Mouse (Mus musculus) heart, adult 11 months (tissue): ENCODE results near the gene Rgs7.

Experiments used
- DNase-seq: peaks from one replicate; pipeline ENCODE4 v3.0.0; 2022

The Rgs7 gene

DNA sequence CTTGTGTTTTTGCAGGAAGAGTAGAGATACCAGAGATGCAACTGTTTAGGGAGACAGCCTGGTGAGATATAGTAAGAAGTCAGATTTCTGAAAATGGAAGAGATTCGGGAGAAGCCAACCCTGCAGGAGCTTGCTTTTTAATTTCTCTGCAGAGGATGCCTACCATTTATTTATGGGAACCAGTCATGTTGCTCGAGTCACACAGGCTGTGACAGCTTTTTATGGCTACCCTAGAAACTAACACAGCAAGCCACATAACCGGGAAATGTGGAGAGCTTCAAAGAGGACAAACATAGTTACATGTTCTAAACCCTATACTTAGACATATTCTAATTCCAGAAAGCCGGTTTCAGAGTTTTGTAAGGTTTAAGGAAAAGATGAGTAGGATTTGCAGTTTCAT is 349.2 kb downstream of the Rgs7 start:
- DNase-seq = no peak

DNA sequence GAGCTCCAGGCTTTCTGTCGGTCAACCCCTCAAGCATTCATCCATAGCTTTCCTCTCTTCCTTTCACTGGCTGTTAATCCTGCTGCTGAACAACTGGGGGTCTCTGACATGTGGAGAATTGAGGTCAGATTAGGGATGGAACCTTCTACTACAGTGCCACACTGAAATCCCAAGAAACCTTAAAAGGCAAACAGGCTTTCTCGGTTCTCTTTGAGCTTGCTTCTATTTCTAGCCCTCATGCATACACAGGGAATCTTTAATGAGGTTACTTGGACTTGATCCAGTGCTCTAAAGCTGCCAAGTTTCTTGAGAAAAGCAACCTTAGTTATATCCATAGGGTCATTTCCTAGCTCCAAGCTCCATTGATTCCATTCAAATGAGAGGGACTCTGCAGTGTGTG is 363.8 kb downstream of the Rgs7 start:
- no peak for DNase-seq

DNA sequence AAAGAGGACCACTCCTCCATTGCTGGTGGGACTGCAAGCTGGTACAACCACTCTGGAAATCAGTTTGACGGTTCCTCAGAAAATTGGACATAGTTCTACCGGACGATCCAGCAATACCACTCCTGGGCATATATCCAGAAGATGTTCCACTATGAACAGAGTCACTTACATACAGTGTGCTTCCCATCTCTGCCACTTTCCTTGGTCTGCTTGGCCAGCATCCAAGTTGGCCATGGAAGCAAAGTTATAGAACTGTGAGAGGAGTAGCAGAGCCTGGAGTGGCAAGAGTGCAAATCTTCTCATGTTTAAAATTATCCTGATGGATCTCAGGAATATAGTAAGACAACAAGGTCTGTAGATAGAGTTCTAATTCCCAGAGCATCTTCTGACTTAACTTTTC is 367.9 kb downstream of the Rgs7 start:
- DNase-seq = no peak

DNA sequence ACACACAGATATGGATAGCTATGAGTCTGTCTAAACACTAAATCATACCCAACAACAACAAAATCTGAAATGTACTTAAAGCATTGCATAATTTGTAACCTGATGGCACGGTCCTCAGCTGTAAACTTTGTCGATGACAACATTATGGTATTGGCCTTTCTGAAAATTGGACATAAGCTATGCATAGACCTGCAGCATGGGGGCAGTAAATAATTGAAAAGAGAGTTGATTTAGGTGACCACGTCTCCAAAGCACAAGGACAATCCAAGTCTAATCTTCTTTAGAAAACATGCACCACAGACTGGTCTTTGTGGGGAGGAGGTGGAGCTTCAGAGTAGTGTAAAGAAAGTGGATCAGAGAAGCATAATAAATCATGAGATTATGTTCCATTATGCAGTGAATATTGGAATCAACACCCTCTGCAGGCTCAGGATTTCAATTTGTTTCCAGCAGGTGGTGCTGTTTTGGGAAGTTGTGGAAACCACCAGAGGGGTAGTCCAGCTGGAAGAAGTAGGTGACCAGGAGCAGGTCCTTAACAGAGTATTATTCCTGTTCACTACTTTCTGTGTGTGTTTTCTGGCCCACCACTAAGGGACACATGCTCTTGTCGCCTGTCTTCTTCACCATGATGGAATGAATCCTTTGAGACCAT is 373.3 kb downstream of the Rgs7 start:
- DNase-seq = no peak

DNA sequence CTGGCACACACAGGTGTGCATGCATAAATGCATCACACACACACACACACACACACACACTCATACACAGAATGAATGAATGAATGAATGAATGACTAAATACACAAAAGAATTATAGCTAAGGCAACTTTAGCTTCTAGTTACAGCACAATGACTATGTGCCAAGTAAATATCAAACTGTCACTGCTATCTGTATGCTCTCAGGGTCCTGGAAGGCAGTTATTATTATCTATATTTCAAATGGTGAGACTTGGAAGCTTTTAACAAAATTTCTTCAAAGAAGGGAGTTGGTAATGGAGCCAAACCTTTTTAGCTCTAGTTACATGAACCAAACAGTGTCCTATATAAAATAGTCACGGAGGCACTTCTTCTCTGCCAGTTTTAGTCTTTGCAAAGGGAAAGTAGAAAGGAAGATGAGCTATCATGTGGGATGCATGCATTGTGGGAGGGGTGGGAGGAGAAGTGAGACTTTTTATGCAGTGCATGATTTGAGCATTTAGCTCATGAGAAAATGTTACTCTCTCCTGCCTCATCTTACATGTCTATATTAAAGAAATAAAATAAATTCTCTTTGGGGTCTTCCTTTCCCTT is 383.9 kb downstream of the Rgs7 start:
- no peak for DNase-seq

DNA sequence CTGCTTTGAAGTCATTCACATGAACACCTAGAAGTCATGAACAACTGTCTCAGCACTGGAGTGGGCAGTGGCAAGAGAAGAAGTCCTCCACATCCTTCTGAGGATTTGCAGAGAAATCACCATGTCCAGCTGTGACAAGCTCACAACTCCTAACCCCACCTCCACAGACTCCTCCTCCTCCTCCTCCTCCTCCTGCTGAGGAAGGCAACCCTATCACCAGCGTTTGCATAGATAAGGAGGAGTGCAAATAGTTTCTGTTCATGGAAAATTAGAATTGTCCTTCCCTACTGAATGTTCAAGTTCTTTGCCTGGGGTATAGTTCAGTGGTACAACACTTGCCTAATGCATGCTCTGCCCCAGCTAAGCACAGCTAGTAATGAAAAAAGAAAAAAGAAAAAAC is 386.0 kb downstream of the Rgs7 start:
- DNase-seq = no peak

DNA sequence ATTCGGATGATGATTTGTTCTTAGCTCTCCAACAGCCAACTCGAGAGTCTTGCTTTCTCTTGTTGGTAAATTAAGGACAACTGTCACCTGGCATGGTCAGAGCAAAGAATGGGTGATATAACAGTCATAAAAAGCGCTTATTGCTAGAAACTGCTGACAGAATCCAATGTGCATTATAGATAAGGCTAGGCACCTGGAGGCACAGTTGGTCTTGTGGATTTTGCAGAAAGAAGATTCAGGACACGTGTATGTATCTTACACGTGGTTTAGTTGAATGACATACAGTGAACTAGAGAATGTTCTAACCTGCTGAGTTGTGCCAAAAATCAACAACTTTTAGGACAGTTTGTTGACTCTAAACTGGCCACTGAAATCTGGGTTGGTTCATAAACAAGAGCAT is 386.9 kb downstream of the Rgs7 start:
- DNase-seq = no peak

DNA sequence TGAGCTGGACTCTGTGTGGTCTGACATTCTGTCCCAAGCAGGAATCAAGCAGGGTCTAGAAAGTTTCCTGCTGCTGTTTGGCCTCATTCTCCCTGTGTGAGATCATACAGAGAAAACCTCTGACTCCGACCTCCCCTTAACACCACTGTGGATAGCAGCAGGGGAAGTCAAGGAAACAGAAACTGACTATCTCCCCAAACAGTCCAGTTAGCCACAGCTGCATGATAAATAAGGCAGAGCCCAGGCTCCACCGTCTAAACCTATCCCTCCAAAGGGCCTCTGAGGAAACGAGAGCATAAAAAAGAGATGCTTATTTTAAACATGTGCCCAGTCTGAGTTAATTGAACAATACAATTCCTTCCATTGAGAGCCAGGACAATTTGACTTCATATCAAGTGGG is 395.3 kb downstream of the Rgs7 start:
- no peak for DNase-seq

DNA sequence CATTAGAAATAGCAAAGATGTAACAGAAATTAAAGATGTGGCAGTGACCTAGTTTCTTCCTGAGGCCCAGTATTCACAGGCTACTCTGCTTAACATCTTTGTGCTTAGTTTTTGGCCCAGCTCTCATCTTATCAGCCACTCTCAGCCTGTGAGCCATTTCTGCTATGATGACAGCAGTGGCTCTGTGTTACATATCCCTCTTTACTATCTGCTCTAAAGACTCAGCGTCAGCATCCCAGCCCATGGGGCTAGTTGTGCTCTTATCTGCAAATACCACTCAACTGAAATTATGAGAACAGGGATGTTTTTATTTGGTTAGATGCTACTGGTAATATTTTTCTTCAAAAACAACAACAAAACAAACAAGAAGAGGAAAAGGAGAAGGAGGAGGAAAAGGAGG is 410.2 kb downstream of the Rgs7 start:
- DNase-seq = peak; percentile 72

DNA sequence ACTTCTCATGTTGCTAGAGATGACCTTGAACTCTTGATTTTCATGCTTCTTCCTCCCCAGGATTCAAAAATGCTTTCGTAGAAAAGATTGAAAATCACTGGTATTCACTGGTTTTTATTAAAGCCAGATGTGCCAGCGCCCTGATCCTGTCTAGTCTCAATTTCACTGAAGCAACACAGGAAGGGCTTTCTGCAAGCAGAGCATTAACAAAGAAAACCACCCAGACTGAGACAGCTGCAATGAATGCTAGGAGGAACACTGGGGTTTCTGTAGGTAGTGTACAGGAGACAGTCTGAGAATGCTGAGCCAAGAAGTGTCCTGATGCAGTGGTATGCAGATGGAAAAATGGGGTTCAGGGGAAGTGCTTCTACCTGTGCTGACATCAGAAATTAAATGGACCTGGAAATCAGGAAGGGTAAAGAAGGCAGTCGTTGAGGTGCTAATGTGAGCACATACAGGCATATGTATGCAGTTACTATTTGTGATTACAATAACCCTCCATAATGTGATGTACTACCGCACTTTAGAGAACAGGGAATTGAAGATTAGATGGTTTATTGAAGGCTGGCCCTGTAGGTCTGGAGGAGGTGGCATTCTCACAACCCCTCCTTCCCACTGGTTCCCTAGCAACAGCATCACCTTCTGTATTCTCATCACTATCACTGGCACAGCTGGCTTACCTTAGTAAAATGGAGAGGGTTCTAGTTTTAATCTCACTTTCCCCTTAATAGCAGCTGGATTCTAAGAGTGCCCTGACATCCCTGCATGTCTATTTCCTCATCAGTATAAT is 412.3 kb downstream of the Rgs7 start:
- DNase-seq = peak; percentile 61

DNA sequence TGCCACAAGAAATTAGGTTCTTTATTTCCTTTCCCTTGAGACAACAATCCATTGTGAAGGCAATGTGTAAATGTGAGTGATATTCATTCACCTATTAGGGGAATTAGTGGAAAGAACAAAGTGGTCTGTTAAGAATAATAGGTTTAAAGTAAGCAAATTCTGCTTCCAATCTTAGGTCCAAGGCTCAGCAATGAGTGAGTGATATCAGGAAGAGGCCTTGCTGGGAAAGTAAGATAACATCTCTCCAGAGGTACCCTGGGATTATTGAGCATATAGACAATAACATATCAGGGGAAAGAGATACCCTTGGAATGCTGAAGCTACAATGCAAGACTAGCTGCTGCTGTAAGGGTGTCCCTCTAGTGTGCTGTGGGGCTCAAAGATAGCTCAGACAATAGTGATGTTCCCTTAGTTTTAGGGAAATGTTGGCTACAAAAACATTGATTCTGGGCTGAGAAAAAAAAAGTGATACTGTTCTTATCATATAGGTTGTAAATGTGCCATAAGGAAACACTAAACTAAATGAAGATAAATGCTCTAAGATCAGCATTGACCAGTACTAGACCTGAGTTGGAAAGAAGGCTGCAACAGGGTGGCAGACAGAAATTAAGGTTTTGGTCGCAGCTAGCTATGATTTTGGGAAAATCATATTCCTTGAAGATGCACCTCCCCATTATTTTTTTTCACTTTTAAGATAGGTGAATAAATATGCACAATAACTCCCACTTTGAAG is 418.6 kb downstream of the Rgs7 start:
- DNase-seq = no peak

DNA sequence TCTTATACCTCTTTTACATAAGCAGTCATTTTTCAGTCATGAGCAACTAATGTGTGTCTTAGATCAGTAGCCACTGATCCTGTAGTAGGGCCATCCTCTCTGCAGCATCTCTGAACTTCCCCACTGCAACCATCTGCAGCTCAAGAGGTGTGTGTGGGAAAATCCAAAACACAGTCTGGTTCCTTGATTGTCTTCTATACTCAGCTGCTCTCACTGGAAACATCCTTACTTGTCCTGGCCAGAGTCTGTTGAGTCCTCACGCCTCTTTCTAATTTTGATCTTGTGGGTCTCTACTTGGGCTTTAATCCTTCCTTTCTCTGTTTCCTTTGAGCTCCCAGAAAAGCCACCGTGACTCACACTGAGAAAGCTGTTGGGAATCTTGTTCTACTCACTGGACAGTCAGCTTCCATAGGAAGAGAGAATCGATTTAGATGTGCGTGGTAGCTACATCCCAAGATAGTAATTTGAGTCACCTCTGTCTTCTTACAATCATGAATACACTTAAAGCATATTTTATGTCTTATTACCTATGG is 422.5 kb downstream of the Rgs7 start:
- DNase-seq = no peak

DNA sequence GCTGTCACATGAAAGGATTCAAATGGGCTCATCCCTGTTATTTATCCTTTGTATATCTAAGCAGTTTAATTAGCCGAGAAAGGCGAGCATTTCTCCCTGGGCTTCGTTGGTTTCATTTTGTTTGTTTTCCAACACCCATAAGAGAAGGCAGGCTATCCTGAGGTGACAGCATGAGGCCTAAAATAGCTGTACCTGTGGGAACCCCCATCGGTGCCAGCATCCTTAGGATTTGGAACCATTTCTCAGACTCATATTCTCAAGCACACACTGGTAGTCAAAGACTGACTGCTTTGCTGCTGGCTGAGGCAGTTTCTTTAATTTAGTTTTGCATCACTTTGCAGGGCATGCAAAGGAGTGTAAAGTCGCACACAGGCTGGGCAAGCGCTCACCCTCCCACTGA is 443.2 kb downstream of the Rgs7 start:
- no peak for DNase-seq

DNA sequence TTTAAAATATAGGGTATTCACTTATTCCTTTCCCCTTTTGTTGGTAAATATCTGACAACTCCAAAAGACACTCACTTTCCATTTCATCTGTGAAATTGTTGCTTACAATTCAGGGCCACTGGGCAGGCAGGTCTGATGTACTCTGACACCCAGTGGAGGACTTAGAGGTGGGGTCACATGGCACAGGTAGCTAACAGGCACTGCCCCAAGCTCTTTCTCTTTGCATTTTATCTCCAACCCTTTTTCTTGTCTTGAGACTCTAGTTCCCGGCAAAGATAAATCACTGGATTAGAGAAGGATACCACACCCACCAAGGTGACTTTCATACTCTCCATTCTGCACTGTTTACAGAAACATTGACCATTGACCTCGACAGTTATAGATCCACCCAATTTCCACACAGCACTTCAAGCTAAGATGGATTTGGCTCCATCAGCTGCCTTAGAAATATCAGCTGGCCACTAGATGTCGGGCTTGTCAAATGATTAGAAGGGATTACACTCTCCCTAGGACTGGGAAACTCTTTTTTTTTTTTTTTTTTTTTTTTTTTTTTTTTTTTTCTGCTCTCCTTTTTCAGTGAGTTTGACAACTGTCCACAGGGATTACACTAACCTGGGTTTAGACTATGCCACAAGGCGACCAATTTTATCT is 451.0 kb downstream of the Rgs7 start:
- no peak for DNase-seq

DNA sequence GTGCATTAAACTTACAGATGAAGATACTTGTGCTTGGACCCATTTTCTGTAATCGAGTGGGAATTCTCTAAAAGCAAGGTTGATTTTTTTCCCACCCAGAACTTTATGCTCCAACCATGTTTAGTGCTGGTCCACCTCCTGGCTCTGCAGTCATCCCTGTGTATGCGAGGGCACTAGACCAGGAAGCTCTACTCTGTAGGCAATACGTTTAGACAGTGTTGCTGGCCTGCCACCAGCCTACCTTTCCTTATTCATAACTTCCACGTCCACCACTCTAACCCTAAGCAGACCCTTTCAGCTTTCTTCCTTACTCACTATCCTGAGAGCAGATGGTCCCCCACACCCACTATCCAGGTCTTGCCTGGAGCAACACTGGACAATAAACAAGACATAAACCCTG is 452.3 kb downstream of the Rgs7 start:
- DNase-seq = no peak

DNA sequence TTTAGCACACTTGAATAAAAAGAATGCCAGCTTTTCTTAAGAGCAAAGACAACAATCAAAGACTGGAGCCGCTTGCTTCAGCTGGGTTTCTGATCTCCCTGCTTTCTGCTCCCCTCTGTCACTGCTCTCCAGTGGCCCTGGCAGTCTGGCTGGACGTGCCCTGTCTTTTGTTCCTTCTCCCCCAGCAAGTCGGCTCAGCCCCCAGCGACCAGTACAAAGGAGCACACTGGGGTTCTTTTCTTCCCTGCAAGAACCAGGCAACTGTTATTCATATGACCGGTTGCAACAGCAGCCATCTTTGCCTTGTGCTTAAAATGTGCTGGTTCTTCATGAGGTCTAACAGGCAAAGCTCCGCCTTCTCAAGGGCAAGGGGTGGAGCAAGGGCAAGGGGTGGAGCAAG is 452.7 kb downstream of the Rgs7 start:
- no peak for DNase-seq

DNA sequence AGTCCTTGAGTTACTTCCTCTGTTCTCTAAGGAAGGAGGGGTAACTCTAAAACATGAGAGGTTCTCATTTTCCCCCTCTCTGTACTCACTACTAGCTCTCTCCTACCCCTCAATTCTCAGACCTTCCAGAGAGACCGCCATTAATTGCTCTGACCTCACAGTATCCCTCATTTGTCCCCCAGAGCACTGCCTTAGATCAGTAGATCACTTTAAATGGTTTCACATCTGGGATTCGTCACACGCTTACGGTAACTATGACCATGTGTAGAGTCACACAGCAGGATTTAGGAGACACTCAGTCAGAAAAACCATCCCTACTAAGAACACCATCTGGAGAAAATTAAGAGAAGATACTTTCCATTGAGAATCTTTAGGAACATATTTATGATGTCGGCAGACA is 456.8 kb downstream of the Rgs7 start:
- DNase-seq = no peak

DNA sequence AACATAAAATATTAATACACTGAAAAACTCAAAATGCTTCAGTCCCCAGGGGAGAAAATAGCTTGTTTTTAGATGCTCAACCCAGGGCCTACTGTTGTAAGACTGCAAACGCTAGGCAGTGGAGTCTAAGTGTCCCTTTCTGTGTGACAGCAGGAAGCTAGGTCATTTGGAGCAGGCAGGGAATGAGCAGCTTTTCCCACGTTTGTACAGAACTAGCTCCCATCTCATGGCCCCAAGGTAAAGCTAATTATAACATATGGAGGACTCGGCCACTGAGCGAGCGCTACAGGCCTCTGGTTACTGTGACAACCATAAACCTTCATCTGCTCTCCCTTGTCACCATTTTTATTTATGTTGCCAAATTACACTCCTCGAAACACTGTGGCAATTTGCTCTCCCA is 460.3 kb downstream of the Rgs7 start:
- no peak for DNase-seq

DNA sequence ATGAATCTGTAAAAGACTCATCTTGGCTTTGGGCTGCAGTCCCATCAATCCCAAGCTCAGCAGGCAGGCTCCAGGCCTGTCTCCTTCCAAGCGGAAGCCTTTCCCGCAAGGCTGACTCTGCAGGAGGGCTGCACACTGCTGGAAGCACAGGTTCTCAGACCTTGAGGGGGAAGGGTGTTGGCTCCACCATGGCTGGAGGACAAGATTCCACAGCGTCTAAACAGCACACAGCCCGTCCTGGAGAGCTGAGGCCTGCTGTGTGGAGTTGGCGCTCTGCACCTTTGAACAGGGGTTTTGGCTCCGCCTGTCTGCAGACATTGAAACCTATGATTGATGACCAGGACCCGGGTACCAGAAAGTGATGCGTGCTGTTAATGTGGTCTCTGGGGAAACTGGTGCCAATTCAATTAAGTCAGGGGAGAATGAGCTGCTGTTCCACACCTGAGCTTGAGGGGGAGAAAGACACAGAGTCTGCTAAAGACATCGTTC is 463.5 kb downstream of the Rgs7 start:
- DNase-seq = no peak

DNA sequence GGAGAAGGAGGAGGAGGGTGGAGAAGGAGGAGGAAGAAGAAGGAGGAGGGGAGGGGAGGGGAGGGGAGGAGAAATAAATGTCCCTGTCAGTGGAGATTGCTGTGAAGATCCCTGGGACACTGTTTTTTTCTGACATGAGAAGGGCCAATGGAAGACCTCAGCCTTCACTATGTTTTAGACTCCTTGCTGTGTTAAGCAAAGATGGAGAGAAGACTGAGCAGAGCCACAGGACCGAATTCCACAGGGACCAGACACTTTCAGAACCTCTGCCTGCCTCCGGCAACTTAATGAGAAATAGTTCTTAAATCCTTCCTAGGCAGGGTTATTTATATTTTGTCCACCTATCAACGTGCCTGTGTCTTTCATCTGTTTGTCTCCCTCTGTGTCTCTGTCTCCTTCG is 464.0 kb downstream of the Rgs7 start:
- DNase-seq = no peak

DNA sequence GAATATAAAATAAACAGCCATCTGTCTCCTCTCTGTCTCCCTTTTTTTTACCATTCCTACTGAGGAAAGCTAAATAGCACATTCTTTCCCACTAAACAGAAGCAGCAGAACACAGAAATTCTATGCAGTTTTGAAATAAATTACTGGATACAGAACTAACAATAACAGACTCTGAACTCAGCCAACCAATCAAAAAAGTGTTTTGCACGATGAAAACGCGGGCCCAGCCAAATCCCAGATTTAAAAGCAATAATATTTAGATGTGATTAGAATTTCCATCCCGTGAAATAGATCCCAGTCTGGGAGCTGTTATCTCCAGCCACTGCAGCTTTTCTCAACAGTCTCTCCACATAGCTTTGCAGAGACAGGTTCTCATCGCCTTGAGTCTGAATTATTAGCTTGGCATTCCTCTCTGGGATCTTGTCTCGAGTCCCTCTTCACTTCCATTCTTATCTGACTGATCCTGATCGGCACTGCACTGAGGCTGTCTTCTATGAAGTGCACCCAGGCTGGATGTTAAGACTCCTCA is 466.5 kb downstream of the Rgs7 start:
- no peak for DNase-seq

DNA sequence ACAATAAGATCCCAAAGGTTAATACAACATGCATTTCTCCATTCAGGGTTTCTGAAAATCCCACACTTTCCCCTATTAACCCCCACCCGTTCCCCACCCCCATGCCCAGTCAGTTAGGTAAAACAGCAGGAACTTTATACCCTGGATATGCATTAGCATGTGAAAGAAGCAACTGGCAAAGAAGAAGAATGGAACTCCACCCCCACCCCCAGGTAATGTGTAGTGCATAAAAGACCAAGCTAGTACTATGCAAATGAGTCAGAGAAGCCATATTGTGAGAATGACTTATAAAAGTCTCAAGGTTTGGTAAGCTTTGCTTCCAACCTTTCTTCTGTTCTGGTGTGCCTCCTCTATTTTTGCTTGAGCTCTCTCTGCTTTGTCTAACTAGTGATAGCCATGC is 468.2 kb downstream of the Rgs7 start:
- DNase-seq = no peak
